Mouse (Mus musculus): ENCODE results near the gene Gstm3. TPM values are rescaled to one million over a fixed set of nuclear protein-coding genes. Genes with fewer than 3 reads are reported as not detected.

The Gstm3 gene
- not detected for total RNA-seq (2023)

DNA sequence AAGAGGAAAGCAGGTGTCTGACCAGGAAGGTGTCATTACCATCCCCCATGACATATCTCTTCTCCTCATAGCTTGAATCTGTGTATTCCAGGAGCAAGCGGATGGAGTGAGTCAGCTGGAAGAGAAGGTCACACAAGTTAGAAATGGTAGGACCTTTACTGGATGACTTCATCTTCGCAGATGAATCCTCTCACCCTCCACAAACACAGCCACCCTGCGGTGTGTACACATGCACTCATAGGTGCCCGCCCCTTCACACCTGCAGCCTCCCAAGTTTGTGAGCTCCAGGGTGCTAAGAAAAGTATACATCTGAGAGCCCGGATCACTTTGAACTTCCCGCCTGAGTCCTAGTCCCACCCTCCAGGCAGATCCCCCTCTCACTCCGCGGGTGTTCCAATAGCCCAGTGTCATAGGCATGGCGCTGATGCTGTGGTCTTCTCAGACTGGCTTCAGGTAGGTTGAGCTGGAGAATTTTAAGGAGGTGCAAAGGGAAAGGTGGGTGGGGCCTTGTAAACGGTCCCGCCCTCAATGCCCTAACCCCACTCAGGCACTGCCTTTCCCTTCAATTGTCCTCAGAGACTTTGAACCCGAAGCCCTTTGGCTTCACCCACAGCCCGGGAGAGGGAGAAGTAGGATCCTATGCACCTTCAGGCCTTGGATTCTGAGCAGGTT lies at the start of gene Gstm3:
Gene Gstm3, minus strand, starts transcription at position 560 of the 672 bp plus-strand sequence.

DNA sequence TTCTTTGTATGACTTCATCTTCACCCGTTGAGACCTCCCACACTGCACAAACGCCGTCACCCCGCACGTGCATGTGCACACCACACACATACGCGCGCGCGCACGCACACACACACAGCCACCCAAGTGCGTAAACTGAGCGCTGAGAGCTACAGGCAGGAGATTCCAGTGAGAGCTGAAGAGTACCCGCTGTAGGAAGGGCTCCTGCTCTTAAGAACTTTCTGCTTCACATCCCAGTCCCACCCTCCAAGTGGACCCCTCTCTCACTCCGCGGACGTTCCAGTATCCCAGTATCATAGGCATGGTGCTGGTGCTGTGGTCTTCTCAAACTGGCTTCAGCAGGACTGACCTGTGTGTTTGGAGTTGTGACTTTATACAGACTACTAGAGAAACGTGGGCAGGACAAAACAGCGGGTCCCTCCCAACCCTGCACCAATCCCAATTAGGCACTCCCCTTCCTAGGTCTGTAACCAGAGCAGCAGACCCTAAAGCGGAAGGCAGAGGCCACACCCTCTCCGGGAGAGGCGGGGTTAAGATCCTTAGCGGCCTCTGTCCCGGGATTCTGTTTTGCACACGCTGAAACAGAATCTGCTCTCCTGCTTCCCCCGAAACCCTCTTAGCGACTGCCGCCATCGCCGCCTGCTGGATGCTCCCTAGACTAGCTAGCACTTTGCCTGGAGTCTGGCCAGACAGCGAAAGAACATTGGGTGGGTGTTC lies 48.5 kb upstream of the Gstm3 start, which contains the start of gene Gstm1:
Gene Gstm1, minus strand, starts transcription at position 501 of the 717 bp plus-strand sequence.

DNA sequence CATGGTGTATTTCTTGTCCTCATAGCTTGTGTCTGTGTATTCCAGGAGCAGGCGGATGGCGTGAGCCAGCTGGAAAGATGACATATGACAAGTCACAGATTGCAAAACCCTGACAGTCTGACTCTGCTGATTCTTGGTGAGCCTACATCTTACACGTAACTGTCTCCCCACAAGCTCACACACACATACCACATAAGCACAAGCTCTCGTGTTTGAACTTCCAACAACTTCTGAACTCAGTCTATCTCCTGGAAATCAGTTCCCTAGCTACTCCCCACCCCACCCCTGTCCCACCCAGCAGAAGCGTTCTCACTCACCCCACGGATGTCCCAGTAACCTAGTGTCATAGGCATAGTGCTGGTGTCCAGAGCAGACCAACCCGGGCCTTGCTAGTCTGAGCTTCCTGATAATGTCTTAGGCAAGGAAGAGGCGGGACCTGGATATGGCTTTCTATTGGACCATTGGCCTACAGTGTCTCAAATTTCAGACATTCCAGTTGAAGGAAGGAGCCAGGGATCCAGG lies 17.0 kb upstream of the Gstm3 start, which contains the start of gene Gstm2:
Gene Gstm2, minus strand, starts transcription at position 413 of the 522 bp plus-strand sequence.

DNA sequence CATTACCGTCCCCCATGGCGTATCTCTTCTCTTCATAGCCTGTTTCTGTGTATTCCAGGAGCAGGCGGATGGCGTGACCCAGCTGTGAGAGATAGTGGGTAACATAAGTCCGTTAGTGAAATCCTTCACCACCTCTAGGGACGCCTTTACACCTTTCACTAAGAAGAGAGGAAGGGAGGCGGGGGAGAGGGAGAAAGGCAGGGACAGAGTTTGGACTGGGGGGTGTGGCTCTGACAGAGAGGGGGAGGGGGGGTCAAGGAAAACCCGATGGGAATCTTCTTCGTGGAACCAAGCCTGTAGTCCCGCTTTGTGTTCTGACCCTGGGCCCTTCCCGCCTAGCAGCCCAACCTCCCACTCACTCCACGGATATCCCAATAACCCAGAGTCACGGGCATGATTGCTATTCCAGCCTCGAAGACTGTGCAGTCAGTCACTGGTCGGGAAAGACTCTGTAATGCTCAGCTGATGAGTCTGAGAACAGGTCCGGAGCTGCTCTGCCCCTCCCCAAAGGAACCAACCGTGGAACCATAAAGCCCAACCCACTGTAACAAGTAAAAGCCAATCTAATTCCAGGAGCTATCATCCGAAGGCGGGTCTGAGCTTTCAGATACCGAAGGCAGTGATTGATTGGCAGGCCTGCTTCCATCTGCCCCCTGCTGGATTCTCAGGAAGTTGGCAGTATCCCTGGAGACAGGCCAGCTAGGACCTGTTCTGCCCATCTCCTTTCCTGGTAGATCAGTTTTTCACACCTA lies 25.7 kb downstream of the Gstm3 start, which contains the start of gene Gstm6:
Gene Gstm6, minus strand, starts transcription at position 511 of the 752 bp plus-strand sequence.

DNA sequence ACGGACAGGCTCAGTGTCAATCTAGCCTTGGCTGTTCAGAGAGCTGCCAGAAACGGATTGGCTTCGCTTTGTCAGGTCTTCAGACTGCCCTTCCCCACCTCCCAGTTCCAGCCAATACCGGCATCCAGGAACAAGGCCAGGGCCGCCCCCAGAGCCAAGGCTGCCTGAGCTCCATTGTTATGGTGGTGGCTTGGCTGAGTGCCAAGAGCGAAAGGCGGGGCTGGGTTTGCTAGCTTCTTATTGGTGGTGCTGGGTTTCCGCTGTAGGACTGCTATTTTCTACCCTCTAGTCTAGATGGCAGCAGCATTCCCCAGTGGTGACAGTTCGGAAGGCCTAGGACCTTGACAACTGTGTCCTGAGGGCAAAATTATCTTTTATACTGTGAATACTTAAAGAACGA lies 37.4 kb downstream of the Gstm3 start, which contains the start of gene Gstm7:
Gene Gstm7, minus strand, starts transcription at position 148 of the 400 bp plus-strand sequence.

Other genes with a start within 250 kb of the Gstm3 start
- 10 to 100 TPM in 1 of 2 experiments, 1 to 10 TPM in 1; 5.0 to 10.4 TPM for gene Csf1, start 208.8 kb downstream of the Gstm3 start, total RNA-seq (2023)
- not detected for gene Eps8l3, start 92.1 kb downstream of the Gstm3 start, total RNA-seq (2023)
- 1 to 10 TPM in 1 of 2 experiments, under 1 TPM in 1; 0.90 to 1.0 TPM for gene Gstm5, start 73.5 kb downstream of the Gstm3 start, total RNA-seq (2023)
- 1 to 10 TPM; 1.5 to 2.7 TPM for gene Gstm7, start 37.5 kb downstream of the Gstm3 start, total RNA-seq (2023)
- not detected for gene Gstm6, start 25.5 kb downstream of the Gstm3 start, total RNA-seq (2023)
- gene Gstm2, start 17.2 kb upstream of the Gstm3 start, total RNA-seq (2023), result not detected
- 1 to 10 TPM; 3.6 to 4.9 TPM for gene Gstm1, start 48.7 kb upstream of the Gstm3 start, total RNA-seq (2023)
- 1 to 10 TPM; 2.3 to 2.4 TPM for gene Gstm4, start 75.6 kb upstream of the Gstm3 start, total RNA-seq (2023)
- gene Ampd2, start 117.4 kb upstream of the Gstm3 start, total RNA-seq (2023), result 10 to 100 TPM; 35.9 TPM
- not detected for gene Gnat2, start 123.5 kb upstream of the Gstm3 start, total RNA-seq (2023)
- 10 to 100 TPM; 86.8 to 86.9 TPM for gene Gnai3, start 176.9 kb upstream of the Gstm3 start, total RNA-seq (2023)
- not detected for gene Gpr61, start 185.6 kb upstream of the Gstm3 start, total RNA-seq (2023)
- gene Amigo1, start 217.1 kb upstream of the Gstm3 start, total RNA-seq (2023), result 1 to 10 TPM; 3.1 to 3.5 TPM
- gene Cyb561d1, start 231.9 kb upstream of the Gstm3 start, total RNA-seq (2023), result 10 to 100 TPM; 32.9 to 35.3 TPM
- 10 to 100 TPM; 30.2 to 37.6 TPM for gene Atxn7l2, start 241.7 kb upstream of the Gstm3 start, total RNA-seq (2023)